Mouse (Mus musculus): Measurements from ENCODE around the gene Foxn3.

DNA sequence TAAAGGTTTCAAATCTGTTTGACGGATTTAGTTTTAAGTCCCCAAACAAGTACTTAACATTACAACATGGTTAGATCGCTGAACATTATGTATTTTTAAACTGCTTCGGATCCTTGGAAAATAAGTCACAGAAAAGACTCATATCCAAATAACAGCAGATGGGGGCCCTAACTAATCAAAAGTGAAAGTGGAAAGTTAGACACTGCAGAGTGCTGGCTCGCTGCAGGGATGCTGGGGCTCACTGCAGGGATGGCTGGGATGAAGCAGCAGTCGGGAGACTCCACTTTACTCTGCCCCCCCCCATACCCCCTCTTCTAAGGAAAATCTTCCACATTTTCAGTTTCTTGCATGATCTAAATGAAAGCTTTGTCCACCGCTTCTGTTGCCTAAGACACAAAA is 156.1 kb downstream of the Foxn3 start:
- no peak for TF ChIP-seq POLR2A (IDR thresholded peaks at IDR 0.05; ENCODE audit: extremely low read depth, insufficient read depth, low read length)
- no peak for TF ChIP-seq CTCF (IDR thresholded peaks at IDR 0.05; ENCODE audit: low read depth, low read length)

All from liver, adult 2 months (tissue).